Mouse (Mus musculus) v-Abl transformed pro-B cells (cell line): ENCODE data around the gene Il25.

ENCODE experiments used
- in situ Hi-C, 2 experiments: fragments of 400-800 bp; cut with MboI; formaldehyde crosslinking; loops; one replicate each; pipeline ENCODE4 v1.15.1; 2025; ENCODE audit not compliant: unreplicated experiment in 2 of 2

The Il25 gene

DNA sequence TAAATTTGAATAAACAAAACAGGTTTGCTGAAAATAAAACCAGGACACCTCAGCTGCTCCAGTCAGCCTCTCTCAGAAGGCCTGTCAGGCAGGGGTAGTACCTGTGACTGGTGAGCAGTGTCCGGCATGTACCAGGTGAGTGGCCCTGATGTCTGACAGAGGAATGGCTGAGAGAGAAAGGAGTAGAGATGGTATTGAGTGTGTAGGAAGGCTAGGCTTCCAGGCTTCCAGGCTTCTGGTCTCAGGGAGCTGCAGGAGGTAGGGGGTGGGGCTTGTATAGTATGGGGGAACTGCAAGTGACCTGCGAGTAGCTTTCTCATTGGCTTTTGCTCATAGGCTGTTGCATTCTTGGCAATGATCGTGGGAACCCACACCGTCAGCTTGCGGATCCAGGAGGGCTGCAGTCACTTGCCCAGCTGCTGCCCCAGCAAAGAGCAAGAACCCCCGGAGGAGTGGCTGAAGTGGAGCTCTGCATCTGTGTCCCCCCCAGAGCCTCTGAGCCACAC is at the start of gene Il25:
Gene Il25 (plus strand): TSS at position 51 of the 506 bp plus-strand sequence.
- in situ Hi-C loops: no loop called here

DNA sequence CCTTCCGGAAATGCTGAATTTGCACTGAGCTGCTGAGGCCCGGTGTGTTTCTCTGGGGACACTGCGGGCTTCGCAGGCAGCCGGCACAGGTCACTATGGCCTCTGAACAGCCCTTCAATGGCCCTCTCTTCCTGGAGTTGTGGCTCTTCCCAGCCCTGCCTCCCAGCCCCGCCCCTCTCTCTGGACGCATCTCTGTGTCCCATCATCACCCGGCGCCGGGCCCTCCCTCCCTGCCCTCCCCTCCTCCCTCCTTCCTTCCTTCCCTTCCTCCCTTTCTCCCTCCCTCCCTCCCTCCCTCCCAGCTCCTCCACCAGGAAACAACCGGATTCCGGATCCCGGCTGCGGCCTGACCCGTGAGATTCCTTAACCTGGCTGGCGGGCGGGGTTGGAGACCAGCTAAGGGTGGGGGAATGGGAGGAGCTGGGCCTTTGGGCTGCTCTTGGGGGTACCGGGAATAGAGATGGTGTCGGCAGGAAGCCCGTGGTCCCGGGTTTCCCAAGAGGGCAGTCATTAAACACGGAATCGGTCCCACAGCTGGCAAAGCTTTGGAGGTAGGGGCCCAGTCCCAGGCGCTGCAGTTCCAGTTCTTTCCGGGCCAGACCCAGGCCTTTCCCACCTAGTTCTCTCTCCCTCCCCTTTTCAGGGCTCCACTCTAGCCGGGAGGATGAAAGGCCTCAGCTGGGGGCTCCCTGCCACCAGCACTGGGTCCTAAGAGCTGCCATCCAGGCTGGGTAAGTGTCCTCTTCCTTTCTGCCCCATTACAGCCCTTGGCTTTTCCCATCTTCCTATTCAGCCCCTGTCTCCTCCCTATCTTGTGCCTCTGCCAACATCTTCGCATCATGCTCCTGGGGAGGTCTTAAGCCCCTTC is 49.1 kb upstream of the Il25 start, which contains the start of the genes Bcl2l2 and Gm20521:
Gene Bcl2l2 (plus strand): TSS at position 224 of the 868 bp plus-strand sequence.
Gene Gm20521 (plus strand): TSS at position 288 of the 868 bp plus-strand sequence.
- in situ Hi-C loops: no loop called here

DNA sequence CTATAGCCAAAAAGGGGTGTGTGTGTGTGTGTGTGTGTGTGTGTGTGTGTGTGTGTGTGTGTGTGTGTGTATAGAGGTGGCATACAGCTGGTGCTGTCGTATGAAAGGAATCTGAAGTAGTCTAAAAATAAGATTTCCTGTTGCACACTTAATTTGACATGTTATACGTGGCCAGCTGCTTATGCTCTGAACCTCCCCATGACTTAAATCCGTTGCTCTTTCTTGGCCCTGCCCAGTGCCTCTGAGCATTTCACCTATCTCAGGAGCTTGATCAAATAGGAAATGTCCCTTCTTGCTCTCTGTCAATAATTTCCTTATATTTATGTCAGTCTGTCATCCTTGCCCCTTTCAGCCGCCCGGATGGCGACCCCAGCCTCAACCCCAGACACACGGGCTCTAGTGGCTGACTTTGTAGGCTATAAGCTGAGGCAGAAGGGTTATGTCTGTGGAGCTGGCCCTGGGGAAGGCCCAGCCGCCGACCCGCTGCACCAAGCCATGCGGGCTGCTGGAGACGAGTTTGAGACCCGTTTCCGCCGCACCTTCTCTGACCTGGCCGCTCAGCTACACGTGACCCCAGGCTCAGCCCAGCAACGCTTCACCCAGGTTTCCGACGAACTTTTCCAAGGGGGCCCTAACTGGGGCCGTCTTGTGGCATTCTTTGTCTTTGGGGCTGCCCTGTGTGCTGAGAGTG is 48.3 kb upstream of the Il25 start:
- in situ Hi-C loops: no loop called here

DNA sequence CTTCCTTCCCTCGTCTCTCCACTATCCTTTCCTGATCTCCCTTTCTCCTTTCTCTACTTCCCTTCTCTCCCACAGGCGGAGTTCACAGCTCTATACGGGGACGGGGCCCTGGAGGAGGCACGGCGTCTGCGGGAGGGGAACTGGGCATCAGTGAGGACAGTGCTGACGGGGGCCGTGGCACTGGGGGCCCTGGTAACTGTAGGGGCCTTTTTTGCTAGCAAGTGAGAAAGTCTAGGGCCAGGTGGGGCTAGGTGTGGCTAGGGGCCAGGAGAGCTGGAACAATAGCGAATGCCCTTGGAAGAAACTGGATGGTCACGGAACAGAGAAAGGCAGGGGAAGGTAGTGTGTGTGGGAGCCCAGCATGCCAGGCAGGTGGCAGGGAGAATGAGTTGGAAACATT is 47.2 kb upstream of the Il25 start:
- in situ Hi-C loops: no loop called here

DNA sequence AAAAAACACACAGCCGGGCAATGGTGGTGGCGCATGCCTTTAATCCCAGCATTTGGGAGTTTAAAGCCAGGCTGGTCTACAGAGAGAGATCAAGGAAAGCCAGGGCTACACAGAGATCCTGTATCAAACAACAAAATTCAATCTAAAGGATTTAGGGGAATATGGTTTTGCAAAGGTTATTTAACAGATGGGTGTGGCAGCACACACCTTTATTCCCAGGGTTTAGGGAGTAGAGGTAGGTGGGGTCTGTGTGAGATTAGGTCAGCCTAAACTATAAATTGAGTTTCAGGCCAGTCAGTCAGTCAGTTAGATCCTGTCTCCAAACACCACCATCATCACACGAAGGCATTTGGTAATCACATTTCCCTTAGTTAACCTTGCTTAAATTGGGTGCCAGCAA is 40.3 kb upstream of the Il25 start, which contains the start of gene Pabpn1:
Gene Pabpn1 (plus strand): TSS at position 301 of the 400 bp plus-strand sequence.
- in situ Hi-C loops: loop anchor here (10.0 kb wide), 2 partner anchors 123 to 203 kb away; partner anchors contain the start of genes Ngdn (in 1 of the 2), Thtpa (in 1 of the 2) and Zfhx2 (in 1 of the 2)

DNA sequence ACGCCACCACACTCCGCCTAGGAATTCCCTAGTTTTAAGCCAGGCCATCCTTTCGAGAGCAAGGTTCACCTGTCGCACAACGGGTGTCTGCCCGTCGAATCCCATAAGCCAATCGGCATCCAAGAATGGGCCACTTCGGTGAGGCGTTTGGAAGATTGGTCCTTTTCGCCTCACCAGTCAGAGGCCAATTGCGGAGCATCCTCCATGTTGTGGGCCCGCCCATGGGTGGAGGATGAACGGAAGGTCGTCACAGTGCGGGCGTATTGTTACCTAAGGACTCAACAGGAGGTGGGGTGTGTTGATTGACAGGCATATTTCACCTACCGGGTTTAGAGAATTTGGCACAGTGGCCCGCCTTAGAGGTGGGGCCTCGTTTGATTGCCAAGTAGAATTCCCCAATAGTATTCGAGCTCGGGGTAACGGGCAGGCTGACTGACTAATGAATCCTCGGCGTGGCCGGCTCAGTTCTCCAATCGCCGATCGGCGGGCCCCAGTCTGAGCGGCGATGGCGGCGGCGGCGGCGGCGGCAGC is 38.8 kb upstream of the Il25 start:
- in situ Hi-C loops: loop anchor here (10.0 kb wide), 2 partner anchors 121 to 201 kb away; partner anchors contain the start of genes Ngdn (in 1 of the 2), Thtpa (in 1 of the 2) and Zfhx2 (in 1 of the 2)

DNA sequence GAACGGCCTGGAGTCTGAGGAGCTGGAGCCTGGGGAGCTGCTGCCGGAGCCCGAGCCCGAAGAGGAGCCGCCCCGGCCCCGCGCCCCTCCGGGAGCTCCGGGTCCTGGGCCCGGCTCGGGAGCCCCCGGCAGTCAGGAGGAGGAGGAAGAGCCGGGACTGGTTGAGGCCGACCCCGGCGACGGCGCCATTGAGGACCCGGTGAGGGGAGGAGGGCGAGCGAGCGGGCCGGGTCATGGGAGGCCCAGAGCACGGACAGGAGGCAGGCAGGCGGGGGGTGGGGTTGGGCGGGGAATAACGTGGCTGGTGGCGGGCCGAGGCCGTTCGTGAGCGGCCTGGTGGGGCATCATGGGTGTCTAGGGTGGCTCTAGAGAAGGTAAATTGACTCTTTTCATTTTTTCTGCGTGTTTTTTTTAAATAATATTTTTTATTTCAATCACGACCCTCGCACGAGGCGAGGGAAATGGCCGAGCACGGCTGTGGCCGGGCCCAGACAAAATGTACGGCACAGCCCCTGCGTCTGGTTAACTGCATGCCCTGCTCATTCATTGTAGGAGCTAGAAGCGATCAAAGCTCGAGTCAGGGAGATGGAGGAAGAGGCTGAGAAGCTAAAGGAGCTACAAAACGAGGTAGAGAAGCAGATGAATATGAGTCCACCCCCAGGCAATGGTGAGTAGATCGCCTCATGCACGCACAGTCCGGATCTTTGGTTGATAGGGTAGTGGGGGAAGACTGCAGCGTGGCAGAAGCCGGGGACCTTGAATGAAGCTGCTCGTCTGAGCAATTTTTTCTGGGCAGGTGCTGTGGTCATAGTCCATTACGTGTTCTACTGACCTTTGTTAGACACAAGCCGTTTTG is 38.0 kb upstream of the Il25 start:
- in situ Hi-C loops: loop anchor here (10.0 kb wide), 2 partner anchors 120 to 200 kb away; partner anchors contain the start of genes Ngdn (in 1 of the 2), Thtpa (in 1 of the 2) and Zfhx2 (in 1 of the 2)

DNA sequence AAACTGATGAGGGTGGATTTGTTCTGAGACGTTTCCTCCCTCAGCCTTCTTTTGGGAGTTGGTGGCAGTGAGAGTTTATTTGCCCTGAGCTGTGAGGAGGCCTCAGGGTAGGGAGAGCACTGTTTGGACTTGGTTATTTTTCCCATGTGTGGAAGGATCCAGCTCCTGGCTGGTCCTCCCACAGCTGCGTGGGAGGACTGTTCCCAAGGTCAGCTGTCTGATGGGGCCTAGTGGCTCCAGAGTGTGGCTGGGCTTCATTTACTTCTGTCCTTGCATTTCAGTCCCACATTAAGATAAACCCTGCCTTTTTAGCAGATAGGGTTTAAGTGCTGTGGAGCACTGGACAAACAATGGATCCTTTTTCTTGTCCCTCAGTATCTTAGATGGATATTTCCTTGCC is 35.0 kb upstream of the Il25 start:
- in situ Hi-C loops: loop anchor here (10.0 kb wide), 2 partner anchors 117 to 197 kb away; partner anchors contain the start of genes Ngdn (in 1 of the 2), Thtpa (in 1 of the 2) and Zfhx2 (in 1 of the 2)

DNA sequence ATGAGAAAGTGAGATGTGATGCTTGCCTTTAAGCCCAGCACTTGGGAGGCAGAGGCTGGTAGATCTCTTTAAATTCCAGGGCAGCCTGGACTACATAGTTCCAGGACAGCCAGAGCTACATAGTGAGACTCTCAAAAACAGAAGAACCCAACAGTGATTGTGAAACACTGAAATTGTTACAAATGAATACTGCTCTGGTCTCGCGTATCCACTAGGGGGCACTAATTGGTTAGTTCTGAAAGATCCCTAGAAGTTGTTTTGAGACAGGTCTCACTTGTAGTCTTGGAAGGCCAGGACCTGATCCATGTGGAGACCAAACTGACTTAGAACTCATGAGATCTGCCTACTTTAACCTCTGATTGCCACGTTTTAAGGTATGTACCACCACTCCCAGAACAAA is 32.1 kb upstream of the Il25 start:
- in situ Hi-C loops: loop anchor here in 1 of 2 experiments (5.0 kb wide), 1 partner anchor 112 kb away; no protein-coding TSS in a partner anchor

DNA sequence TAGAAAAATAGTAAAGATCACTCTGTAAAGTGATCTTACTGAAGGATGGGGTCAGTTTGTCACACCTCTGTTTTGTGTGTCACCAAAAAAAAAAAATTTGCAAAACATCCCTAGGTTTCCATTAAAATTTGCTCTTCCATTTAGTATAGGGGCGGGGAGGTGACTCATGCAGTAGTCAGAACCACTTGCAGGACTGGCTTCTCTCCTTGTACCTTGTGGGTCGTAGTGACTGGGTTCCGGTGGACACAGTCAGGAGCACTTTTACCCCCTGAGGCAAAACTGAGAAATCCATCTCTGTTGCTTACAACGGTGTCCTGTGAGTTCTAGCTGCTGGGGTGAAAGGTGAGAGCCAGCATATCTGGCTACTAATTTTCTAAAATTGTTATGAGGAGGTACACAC is 28.9 kb upstream of the Il25 start:
- in situ Hi-C loops: loop anchor here in 1 of 2 experiments (5.0 kb wide), 1 partner anchor 109 kb away; no protein-coding TSS in a partner anchor

DNA sequence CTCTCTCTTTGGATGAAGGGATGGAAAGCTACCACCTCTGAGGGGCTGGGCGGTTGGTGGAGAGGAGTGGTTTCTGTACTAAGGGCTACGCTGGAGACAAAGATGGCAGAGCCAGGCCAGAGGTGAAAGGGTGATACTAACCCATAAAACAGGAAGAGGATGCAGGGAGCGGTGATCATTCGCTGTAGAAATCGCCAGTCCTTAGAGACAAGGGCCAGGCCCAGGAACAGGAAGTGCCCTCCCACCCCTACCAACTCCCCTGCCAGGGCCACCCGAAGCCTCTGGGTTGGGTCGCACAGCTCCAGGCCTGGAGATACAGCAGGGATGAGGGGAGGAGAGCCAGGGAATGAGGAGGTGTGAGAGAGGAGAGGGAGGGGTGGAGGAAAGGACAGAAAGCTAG is 23.8 kb upstream of the Il25 start:
- in situ Hi-C loops: no loop called here

DNA sequence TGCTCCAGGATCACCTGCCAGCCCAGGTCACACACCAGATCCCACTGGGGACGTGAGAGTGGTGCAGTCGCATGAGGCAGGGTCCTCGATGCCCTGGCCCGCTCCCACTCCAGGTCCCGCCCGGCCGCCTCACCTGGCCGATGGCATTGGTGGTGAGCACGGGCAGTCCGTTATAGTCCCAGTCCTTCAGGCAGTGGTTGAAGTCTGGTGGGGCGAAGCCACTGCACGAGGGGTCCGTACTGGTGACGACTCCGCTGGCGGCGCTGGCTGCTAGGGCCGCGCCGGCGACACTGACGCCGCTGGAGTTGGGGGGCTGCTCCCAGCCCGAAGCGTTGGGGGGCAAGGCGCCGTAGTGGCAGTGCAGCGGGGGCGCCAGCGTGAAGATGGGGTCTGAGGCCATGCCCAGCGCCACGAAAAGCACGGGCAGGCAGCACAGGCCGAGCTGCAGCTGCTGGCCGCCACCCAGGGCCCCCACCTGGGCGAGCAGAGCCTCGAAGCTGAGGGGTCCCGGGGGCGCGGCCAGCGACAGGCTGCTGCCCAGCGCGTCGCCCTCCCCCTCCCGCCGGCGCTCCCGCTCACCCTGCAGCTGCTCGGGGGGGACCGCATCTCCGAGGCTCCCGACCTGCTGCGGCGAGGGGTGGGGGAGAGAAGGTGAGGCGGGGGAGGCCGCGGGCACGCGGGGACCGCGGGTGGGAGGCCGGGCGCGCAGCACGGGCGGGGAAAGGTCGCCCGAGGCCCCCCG is 20.2 kb upstream of the Il25 start:
- in situ Hi-C loops: no loop called here

DNA sequence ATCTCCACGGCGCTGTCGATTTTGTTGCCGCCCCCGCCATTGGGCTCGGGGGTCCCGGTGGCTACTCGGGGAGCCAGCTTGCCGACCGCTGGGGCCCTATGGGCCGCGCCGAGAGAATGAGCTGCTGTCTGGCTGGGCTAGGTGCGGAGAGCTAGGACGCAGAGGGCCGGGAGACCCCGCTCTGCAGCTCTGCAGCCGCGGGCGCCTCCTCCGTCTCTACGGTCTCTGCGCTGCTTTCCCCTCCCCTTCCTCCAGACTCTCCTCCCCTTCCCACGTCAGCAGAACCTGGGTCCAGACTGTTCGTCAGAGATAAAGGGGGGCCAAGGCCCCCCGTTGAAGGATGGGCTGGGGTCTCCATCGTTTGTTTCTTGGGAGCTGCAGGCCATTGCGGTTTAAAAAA is 19.6 kb upstream of the Il25 start, which contains the start of gene Slc22a17:
Gene Slc22a17 (minus strand): TSS at position 247 of the 400 bp plus-strand sequence.
- in situ Hi-C loops: no loop called here

DNA sequence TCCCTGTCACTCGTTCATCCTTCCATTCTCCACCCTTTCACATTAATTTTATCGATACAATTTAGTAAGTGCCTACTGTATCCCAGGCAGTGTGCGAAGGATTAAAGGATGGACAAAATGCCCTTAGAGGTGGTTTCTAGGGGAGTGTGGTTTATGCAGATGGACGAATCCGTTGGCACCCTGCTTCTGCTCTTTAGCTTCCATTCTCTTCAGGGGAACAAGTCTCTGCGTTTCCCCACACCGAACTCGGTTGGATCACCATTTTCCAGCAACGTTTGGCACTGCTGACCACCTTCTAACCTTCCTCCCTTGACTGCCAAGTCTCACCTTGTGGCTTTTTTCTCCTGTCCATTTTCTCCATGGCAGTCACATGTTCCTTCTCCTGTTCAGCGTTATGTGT is 19.2 kb upstream of the Il25 start:
- in situ Hi-C loops: no loop called here

DNA sequence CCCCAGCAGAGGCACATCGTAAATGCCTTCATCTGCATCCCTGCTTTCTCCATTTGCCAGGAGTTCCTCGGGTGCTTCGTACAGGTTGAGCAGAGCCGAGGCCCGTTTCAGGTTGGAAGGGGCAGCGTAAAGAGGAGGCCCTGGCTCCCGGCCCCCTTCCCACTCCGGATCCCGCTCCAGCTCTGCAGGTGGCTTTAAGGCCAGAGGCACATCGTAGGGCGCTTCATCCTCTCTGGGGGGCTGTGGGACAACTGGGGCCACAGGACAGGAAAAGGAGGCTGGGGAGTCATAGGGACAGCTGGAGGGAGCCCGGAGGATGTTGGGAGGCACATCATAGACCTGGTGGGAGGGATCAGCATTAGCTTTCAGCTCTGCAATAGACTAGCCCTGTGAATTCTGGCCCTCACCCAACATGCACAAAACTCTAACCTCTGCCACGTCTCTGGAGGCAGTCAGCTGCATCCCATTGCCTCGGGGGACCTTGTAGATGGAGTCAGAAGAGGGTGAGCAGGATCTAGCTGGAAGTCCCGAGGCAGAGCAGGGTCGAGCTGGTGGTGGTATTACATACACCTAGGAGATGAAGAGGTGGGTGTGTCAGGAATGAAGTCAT is 12.3 kb upstream of the Il25 start:
- in situ Hi-C loops: no loop called here

DNA sequence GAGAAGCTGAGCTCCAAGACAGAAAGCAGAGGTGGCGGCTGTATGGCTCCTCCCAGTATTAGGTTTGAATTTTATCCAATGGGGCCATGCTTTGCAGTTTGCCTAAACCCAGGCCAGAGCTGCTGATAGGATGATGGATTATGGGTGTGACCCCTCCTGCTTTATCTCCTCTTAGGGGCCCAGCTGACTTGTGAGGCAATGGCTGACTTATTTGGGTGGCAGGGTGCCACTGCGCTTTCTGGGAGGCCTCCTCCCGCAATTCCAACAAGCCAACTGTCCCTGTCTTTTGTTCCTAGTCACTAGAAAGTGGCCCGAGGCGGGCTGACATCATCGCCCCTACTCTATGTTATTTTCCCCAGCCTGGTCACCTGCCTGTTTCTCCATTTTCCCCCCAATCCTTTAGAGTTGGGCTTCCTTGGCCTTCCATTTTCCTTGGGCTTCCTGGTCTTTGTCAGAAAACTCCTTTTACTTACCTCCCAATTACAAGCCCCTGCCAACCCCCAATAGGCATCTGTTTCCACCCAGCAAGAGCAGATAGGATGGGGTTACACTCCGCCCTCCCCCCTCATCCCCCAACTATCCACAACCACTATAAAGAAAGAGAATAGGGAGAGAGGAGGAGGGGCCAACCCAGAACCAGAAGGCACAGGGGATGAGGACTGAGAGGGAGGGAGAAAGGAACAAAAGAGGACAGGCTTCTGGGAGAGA is 7.7 kb upstream of the Il25 start:
- in situ Hi-C loops: no loop called here
